Mouse (Mus musculus) heart, adult 2 months (tissue): ENCODE results near the gene Khdc4.

Experiments
- CTCF ChIP-seq: fragments of 200-600 bp; IDR thresholded peaks from 2 replicates; pipeline ENCODE4 v1.8.1; 2022; ENCODE audit warnings: antibody characterized with exemption, mild to moderate bottlenecking, moderate library complexity
- EP300 ChIP-seq: fragments of 200-500 bp; IDR thresholded peaks from 2 replicates; pipeline ENCODE4 v1.6.1; 2011; ENCODE audit warnings: low read depth, low read length, control low read depth; ENCODE audit not compliant: insufficient read depth
- POLR2A ChIP-seq: fragments of 200-500 bp; IDR thresholded peaks from 2 replicates; pipeline ENCODE4 v1.6.1; 2011; ENCODE audit warnings: mild to moderate bottlenecking, low read depth, low read length, control low read depth; ENCODE audit not compliant: insufficient read depth

DNA sequence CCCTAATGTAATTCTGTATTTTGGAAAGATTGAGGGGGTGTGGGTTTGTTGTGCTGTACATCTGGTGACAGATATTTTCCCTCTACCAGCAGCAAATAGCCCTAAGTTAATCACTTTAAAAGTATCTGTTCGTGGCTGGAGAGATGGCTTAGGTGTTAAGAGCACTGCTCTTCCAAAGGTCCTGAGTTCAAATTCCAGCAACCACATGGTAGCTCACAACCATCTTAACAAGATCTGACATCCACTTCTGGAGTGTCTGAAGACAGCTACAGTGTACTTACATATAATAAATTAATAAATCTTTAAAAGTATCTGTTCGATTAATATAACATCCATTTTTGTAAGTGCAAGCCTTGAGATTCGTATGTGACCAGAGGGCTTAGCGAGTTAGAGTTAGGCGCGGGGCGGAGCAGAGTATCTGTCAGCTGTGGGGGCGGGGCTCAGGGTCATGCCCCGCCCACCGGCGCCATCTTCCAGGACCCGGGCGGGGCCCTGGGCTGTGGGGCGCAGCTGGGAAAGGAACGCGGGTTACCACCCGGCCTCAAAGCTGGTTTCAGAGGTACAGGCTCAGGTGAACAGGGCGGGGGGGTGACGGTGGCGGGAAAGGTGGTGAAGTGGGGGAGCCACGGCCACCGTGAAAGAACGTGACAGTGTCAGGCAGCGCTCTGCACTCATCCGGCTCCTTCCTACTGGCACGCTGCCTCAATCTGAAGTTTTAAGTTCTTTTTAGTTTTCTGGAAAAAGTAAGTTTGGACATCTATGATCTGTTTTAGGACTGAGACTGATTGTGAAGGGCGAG is 31.0 kb downstream of the Khdc4 start, which contains the start of gene Rit1:
- TF ChIP-seq CTCF (no peak), EP300 (peak; percentile 34; the same call in 1 of the 2 replicates), POLR2A (peak; percentile 84)
